Mouse (Mus musculus) myocyte (in vitro differentiated cells): ENCODE data around the gene Nhlrc4. TPM values are rescaled to one million over a fixed set of nuclear protein-coding genes. Genes with fewer than 3 reads are reported as not detected.
A peak's percentile ranks its signal among the peaks of the same experiment; 100 is the strongest.

Source experiments
- H3K27me3 ChIP-seq: one replicate; pipeline ENCODE4 v1.6.1; 2011; ENCODE audit not compliant: control insufficient read depth, insufficient read depth, insufficient read length
- H3K36me3 ChIP-seq: one replicate; pipeline ENCODE4 v1.6.1; 2011; ENCODE audit not compliant: control insufficient read depth, insufficient read depth
- H3K4me2 ChIP-seq: one replicate; pipeline ENCODE4 v1.6.1; 2011; ENCODE audit warnings: low read depth, control low read depth
- H3K4me3 ChIP-seq: one replicate; pipeline ENCODE4 v1.5.1; 2011; ENCODE audit warnings: mild to moderate bottlenecking, control low read depth, moderate library complexity
- H3K79me2 ChIP-seq: one replicate; pipeline ENCODE4 v1.6.1; 2011; ENCODE audit not compliant: control insufficient read depth, insufficient read depth
- H3ac ChIP-seq: one replicate; pipeline ENCODE4 v1.6.1; 2011; ENCODE audit not compliant: control insufficient read depth, insufficient read length
- CEBPB ChIP-seq: IDR thresholded peaks from 2 replicates; pipeline ENCODE4 v1.6.1; 2011; ENCODE audit warnings: mild to moderate bottlenecking, moderate library complexity; ENCODE audit not compliant: poor library complexity, insufficient read depth, severe bottlenecking
- E2F4 ChIP-seq: IDR thresholded peaks from one replicate; pipeline ENCODE4 v1.6.1; 2011; ENCODE audit warnings: mild to moderate bottlenecking, control low read depth, moderate library complexity; ENCODE audit not compliant: insufficient read depth
- MAX ChIP-seq: IDR thresholded peaks from one replicate; pipeline ENCODE4 v1.6.1; 2011; ENCODE audit warnings: low read depth, mild to moderate bottlenecking, control low read depth
- MYOD1 ChIP-seq, 3 experiments: IDR thresholded peaks; one replicate each; pipeline ENCODE4 v1.6.1; 2011; ENCODE audit warnings: control low read depth in 2 of 3, low read depth in 2 of 3, mild to moderate bottlenecking in 2 of 3, moderate library complexity in 1 of 3; ENCODE audit not compliant: insufficient read length in 2 of 3, control insufficient read depth in 1 of 3
- MYOG ChIP-seq, 3 experiments: IDR thresholded peaks; one replicate each; pipeline ENCODE4 v1.6.1; 2011; ENCODE audit warnings: control low read depth in 2 of 3, low read depth in 2 of 3, mild to moderate bottlenecking in 2 of 3; ENCODE audit not compliant: insufficient read length in 2 of 3, control insufficient read depth in 1 of 3, insufficient read depth in 1 of 3
- POLR2A ChIP-seq: IDR thresholded peaks from one replicate; pipeline ENCODE4 v1.6.1; 2011; ENCODE audit warnings: low read depth, mild to moderate bottlenecking, control low read depth, moderate library complexity; ENCODE audit not compliant: insufficient read length
- POLR2AphosphoS2 ChIP-seq: IDR thresholded peaks from one replicate; pipeline ENCODE4 v1.6.1; 2011; ENCODE audit warnings: low read depth, control low read depth; ENCODE audit not compliant: insufficient read length
- REST ChIP-seq: IDR thresholded peaks from one replicate; pipeline ENCODE4 v1.6.1; 2011; ENCODE audit warnings: mild to moderate bottlenecking, control low read depth, moderate library complexity; ENCODE audit not compliant: insufficient read depth, insufficient read length
- SRF ChIP-seq: IDR thresholded peaks from one replicate; pipeline ENCODE4 v1.6.1; 2011; ENCODE audit warnings: low read depth; ENCODE audit not compliant: control insufficient read depth, insufficient read length
- TCF12 ChIP-seq: IDR thresholded peaks from one replicate; pipeline ENCODE4 v1.6.1; 2011; ENCODE audit warnings: mild to moderate bottlenecking, control low read depth; ENCODE audit not compliant: poor library complexity, insufficient read depth, severe bottlenecking
- TCF3 ChIP-seq: IDR thresholded peaks from one replicate; pipeline ENCODE4 v1.6.1; 2011; ENCODE audit warnings: low read depth, control low read depth; ENCODE audit not compliant: insufficient read length
- USF1 ChIP-seq: IDR thresholded peaks from one replicate; pipeline ENCODE4 v1.6.1; 2011; ENCODE audit warnings: low read depth, mild to moderate bottlenecking, control low read depth, moderate library complexity
- polyA plus RNA-seq: library from polyadenylated mRNA; unstranded; fragments of >200 nt; fragmentation: generic; extraction: Trizol; gene quantifications from one replicate; pipeline ENCODE4 v1.2.1, GENCODE M21; 2012; ENCODE audit warnings: missing spikeins

Nhlrc4 gene
- polyA plus RNA-seq, 1 experiment, result 0.17 TPM

- no peak overlapping the region for H3K4me3 ChIP-seq
- H3K27me3 ChIP-seq, result no peaks in the 10 kb centered on the region
- TF ChIP-seq REST, result no peak
- peak in 2 of 3 experiments; percentile 81 to 83 for TF ChIP-seq MYOD1 (IDR thresholded peaks at IDR 0.05; ENCODE audit: control insufficient read depth in 1 of 3, insufficient read length in 2 of 3, low read depth in 2 of 3)
- no peak for TF ChIP-seq MAX
- TF ChIP-seq MYOG (IDR thresholded peaks at IDR 0.05; ENCODE audit: control insufficient read depth in 1 of 3, insufficient read depth in 1 of 3, insufficient read length in 2 of 3, low read depth in 2 of 3), result peak in 1 of 3 experiments; percentile 45
- no peak for TF ChIP-seq USF1
- no peak for TF ChIP-seq POLR2AphosphoS2
- TF ChIP-seq TCF12, result no peak
- TF ChIP-seq E2F4, result no peak
- no peak for TF ChIP-seq CEBPB
- TF ChIP-seq POLR2A, result no peak
- TF ChIP-seq SRF, result no peak
- no peak for TF ChIP-seq TCF3
- H3K36me3 ChIP-seq, result peaks cover 8% of the 10 kb centered on the region
- H3K4me2 ChIP-seq, result no peak overlapping the region
- no peaks in the 10 kb centered on the region for H3K79me2 ChIP-seq
- H3ac ChIP-seq, result no peak overlapping the region
Measured at GRCm38 (mm10) chr17:25893975-25894617, 50.7 kb downstream of the Nhlrc4 start.

Other genes starting within 250 kb of the Nhlrc4 start
- 0.24 TPM for gene Gng13, start 227.8 kb downstream of the Nhlrc4 start, polyA plus RNA-seq
- gene Chtf18, start 217.5 kb downstream of the Nhlrc4 start, polyA plus RNA-seq, result 7.2 TPM
- gene Rpusd1, start 217.3 kb downstream of the Nhlrc4 start, polyA plus RNA-seq, result 13.0 TPM
- gene Mslnl, start 208.9 kb downstream of the Nhlrc4 start, polyA plus RNA-seq, result not detected
- 91.8 TPM for gene Msln, start 190.6 kb downstream of the Nhlrc4 start, polyA plus RNA-seq
- gene Narfl, start 171.2 kb downstream of the Nhlrc4 start, polyA plus RNA-seq, result 31.4 TPM
- 29.8 TPM for gene Haghl, start 159.3 kb downstream of the Nhlrc4 start, polyA plus RNA-seq
- gene Ccdc78, start 158.4 kb downstream of the Nhlrc4 start, polyA plus RNA-seq, result 0.08 TPM
- 61.0 TPM for gene Fam173a, start 152.1 kb downstream of the Nhlrc4 start, polyA plus RNA-seq
- not detected for gene AC134908.4, start 149.3 kb downstream of the Nhlrc4 start, polyA plus RNA-seq
- 44.4 TPM for gene Metrn, start 147.8 kb downstream of the Nhlrc4 start, polyA plus RNA-seq
- gene Fbxl16, start 135.9 kb downstream of the Nhlrc4 start, polyA plus RNA-seq, result 6.0 TPM
- gene Wdr24, start 121.3 kb downstream of the Nhlrc4 start, polyA plus RNA-seq, result 18.0 TPM
- gene Jmjd8, start 116.1 kb downstream of the Nhlrc4 start, polyA plus RNA-seq, result 15.5 TPM
- 196 TPM for gene Stub1, start 111.6 kb downstream of the Nhlrc4 start, polyA plus RNA-seq
- gene Rhbdl1, start 107.7 kb downstream of the Nhlrc4 start, polyA plus RNA-seq, result 0.67 TPM
- 0.67 TPM for gene Gm20683, start 103.2 kb downstream of the Nhlrc4 start, polyA plus RNA-seq
- 48.3 TPM for gene Rhot2, start 100.1 kb downstream of the Nhlrc4 start, polyA plus RNA-seq
- 7.4 TPM for gene Wdr90, start 83.5 kb downstream of the Nhlrc4 start, polyA plus RNA-seq
- gene Mcrip2, start 76.2 kb downstream of the Nhlrc4 start, polyA plus RNA-seq, result 36.7 TPM
- gene Mettl26, start 69.9 kb downstream of the Nhlrc4 start, polyA plus RNA-seq, result 23.6 TPM
- gene Wfikkn1, start 64.1 kb downstream of the Nhlrc4 start, polyA plus RNA-seq, result 0.25 TPM
- 18.3 TPM for gene Rab40c, start 25.2 kb downstream of the Nhlrc4 start, polyA plus RNA-seq
- 46.3 TPM for gene Pigq, start within 50 bp of the Nhlrc4 start, polyA plus RNA-seq
- gene A930017K11Rik, start 7.6 kb upstream of the Nhlrc4 start, polyA plus RNA-seq, result 0.02 TPM
- gene Capn15, start 40.8 kb upstream of the Nhlrc4 start, polyA plus RNA-seq, result 7.2 TPM
- gene Rab11fip3, start 124.6 kb upstream of the Nhlrc4 start, polyA plus RNA-seq, result 19.7 TPM
- 8.3 TPM for gene Decr2, start 145.4 kb upstream of the Nhlrc4 start, polyA plus RNA-seq
- gene Nme4, start 150.6 kb upstream of the Nhlrc4 start, polyA plus RNA-seq, result 23.9 TPM
- 1.5 TPM for gene Tmem8, start 168.3 kb upstream of the Nhlrc4 start, polyA plus RNA-seq
- 145 TPM for gene Mrpl28, start 178.5 kb upstream of the Nhlrc4 start, polyA plus RNA-seq
- 26.5 TPM for gene Axin1, start 193.7 kb upstream of the Nhlrc4 start, polyA plus RNA-seq